Comparison of ENCODE assay signal across 10 mouse cellular contexts in the genomic region with DNA sequence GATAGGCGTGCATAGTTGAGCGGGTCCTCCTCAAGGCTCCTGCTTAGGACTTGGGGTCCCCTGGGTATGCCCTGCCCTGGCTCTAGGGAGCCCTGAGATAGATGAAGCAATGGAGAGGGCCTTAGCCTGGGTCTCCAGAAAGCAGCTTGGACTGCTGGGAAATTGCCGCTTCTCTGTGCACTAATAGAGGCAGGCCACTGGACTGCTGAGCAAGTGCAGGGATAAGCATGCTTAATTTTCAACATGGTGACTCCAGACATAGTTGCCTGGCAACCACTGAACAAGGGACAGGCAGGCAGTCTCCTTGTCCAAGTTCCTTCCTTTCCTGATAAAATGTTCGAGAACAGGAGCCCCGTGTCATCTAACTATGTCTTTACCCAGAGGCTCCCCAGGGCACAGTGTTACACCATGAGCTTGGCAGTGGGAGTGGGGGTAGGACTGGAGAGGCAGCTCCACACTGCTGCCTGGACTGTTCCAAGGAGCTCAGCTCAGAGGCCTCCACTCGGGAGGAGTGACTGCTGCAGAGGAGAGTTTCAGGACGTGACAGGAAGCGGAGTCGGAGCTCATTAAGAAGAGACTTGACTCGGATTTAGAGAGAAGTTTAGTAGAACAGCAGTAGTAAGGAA.
DNase-seq lines count a peak whose midpoint lies in the region; ATAC-seq and TF ChIP-seq lines count a peak whose summit lies in the region.
"Had no signal": no experiment of that assay in that cellular context is flagged by ENCODE, and none has a peak within 500 bp of the region (broad histone marks: within the 10 kb centered on the region; RNA-seq: fewer than 3 reads in every experiment).

No protein-coding gene starts in this region.

- H3K9ac ChIP-seq in heart, embryonic 15.5 days: no peak overlapping the region
- H3K9ac ChIP-seq in hindbrain, postnatal 0 days (replicated peaks; ENCODE audit: low read length): no peak overlapping the region
- H3K9ac ChIP-seq in neural tube, embryonic 13.5 days: no peak overlapping the region
- H3K9ac ChIP-seq: liver, embryonic 15.5 days had no signal

- DNase-seq in heart, adult 8-10 months (ENCODE audit: low spot score): no peak
- no peak for DNase-seq in hindbrain, embryonic 10.5 days (ENCODE audit: low spot score)
- peak; percentile 34 for DNase-seq in hindbrain, postnatal 0 days (ENCODE audit: low spot score)
- DNase-seq in kidney, postnatal 36 days: no peak
- DNase-seq in spleen, adult 12 weeks (ENCODE audit: low spot score): no peak
- DNase-seq: adrenal gland, adult 2 months; kidney, adult 11 months had no signal

- peaks cover 7% of the 10 kb centered on the region; the same call in 1 of the 2 replicates for H3K4me1 ChIP-seq in heart, embryonic 15.5 days (replicated peaks)
- peaks cover 23% of the 10 kb centered on the region for H3K4me1 ChIP-seq in hindbrain, embryonic 10.5 days (replicated peaks)
- peaks cover 17% of the 10 kb centered on the region for H3K4me1 ChIP-seq in hindbrain, postnatal 0 days (ENCODE audit: insufficient read depth, low read length)
- peaks cover 24% of the 10 kb centered on the region for H3K4me1 ChIP-seq in neural tube, embryonic 13.5 days (replicated peaks)
- H3K4me1 ChIP-seq: liver, embryonic 15.5 days had no signal

- H3K27me3 ChIP-seq in heart, embryonic 15.5 days: no peaks in the 10 kb centered on the region
- no peaks in the 10 kb centered on the region for H3K27me3 ChIP-seq in hindbrain, embryonic 10.5 days (ENCODE audit: insufficient read depth, poor library complexity, severe bottlenecking)
- no peaks in the 10 kb centered on the region for H3K27me3 ChIP-seq in hindbrain, postnatal 0 days (ENCODE audit: insufficient read depth, low read length)
- no peaks in the 10 kb centered on the region for H3K27me3 ChIP-seq in neural tube, embryonic 13.5 days
- H3K27me3 ChIP-seq: liver, embryonic 15.5 days had no signal

- no peak for TF ChIP-seq CTCF in hindbrain, postnatal 0 days (IDR thresholded peaks at IDR 0.05; ENCODE audit: low read depth)

- H3K4me3 ChIP-seq in heart, embryonic 15.5 days: no peak overlapping the region
- H3K4me3 ChIP-seq in hindbrain, embryonic 10.5 days: no peak overlapping the region
- no peak overlapping the region for H3K4me3 ChIP-seq in hindbrain, postnatal 0 days (ENCODE audit: low read length)
- H3K4me3 ChIP-seq in neural tube, embryonic 13.5 days: no peak overlapping the region
- H3K4me3 ChIP-seq: liver, embryonic 15.5 days had no signal

- no peak overlapping the region for H3K27ac ChIP-seq in heart, embryonic 15.5 days
- peak overlapping the region; percentile 56 for H3K27ac ChIP-seq in hindbrain, embryonic 10.5 days
- no peak overlapping the region for H3K27ac ChIP-seq in hindbrain, postnatal 0 days
- no peak overlapping the region for H3K27ac ChIP-seq in neural tube, embryonic 13.5 days (replicated peaks)
- H3K27ac ChIP-seq: liver, embryonic 15.5 days had no signal

- WGBS in heart, embryonic 15.5 days: 51% methylated on average over 10 of the region's 10 CpGs
- WGBS in hindbrain, embryonic 10.5 days: 66% methylated on average over 10 of the region's 10 CpGs
- WGBS in hindbrain, postnatal 0 days: 41% methylated on average over 10 of the region's 10 CpGs
- WGBS in neural tube, embryonic 13.5 days: 55% methylated on average over 10 of the region's 10 CpGs

- H3K4me2 ChIP-seq in heart, embryonic 15.5 days: no peak overlapping the region
- no peak overlapping the region for H3K4me2 ChIP-seq in hindbrain, postnatal 0 days (ENCODE audit: low read depth, low read length)
- no peak overlapping the region for H3K4me2 ChIP-seq in neural tube, embryonic 13.5 days
- H3K4me2 ChIP-seq: liver, embryonic 15.5 days had no signal

- no peaks in the 10 kb centered on the region for H3K9me3 ChIP-seq in heart, embryonic 15.5 days (replicated peaks)
- H3K9me3 ChIP-seq in hindbrain, embryonic 10.5 days: no peaks in the 10 kb centered on the region
- no peaks in the 10 kb centered on the region for H3K9me3 ChIP-seq in hindbrain, postnatal 0 days (ENCODE audit: low read length)
- no peaks in the 10 kb centered on the region for H3K9me3 ChIP-seq in neural tube, embryonic 13.5 days
- H3K9me3 ChIP-seq: liver, embryonic 15.5 days had no signal

- peak; percentile 67; the same call in 1 of the 2 replicates for ATAC-seq in heart, embryonic 15.5 days (replicated peaks; ENCODE audit: insufficient number of reproducible peaks, insufficient read depth, low FRiP score, low read depth)
- ATAC-seq in hindbrain, postnatal 0 days: peak; percentile 74; the same call in 1 of the 2 replicates
- ATAC-seq in neural tube, embryonic 13.5 days (ENCODE audit: low read depth): peak; percentile 63

- no peaks in the 10 kb centered on the region for H3K36me3 ChIP-seq in heart, embryonic 15.5 days
- peaks cover 21% of the 10 kb centered on the region; the same call in 1 of the 2 replicates for H3K36me3 ChIP-seq in hindbrain, embryonic 10.5 days
- no peaks in the 10 kb centered on the region; the same call in 1 of the 2 replicates for H3K36me3 ChIP-seq in hindbrain, postnatal 0 days (ENCODE audit: insufficient read depth, low read length)
- H3K36me3 ChIP-seq in neural tube, embryonic 13.5 days: peaks cover 8% of the 10 kb centered on the region
- H3K36me3 ChIP-seq: liver, embryonic 15.5 days had no signal
